Mouse (Mus musculus) lung, adult 18-20 months (tissue): Measurements from ENCODE around the gene Odf3l1.

Source experiments
- DNase-seq, 2 experiments: peaks; one replicate each; pipeline ENCODE4 v3.0.0; 2022; ENCODE audit warnings: mixed read lengths in 2 of 2

Odf3l1 gene

DNA sequence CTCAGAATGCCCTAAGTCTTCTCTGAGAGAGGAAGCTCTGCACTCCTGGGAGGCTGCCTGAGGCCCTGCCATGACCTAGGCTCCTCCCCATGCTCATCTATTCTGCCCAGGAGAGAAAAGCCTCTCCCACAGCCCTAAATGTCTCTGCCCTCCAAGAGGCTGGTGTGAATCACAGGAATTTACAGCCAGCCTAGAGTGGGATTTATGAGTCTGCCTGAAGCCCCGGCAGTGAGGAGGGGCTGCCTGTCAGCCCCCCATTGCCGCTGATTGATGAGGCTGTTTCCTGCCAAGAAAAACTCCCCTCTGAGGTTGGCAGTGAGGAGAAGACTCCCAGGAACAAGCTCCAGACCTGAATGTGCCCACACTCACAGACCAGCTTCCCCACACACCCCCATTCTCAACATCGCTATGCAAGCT lies 22.2 kb downstream of the Odf3l1 start:
- DNase-seq = no peak

DNA sequence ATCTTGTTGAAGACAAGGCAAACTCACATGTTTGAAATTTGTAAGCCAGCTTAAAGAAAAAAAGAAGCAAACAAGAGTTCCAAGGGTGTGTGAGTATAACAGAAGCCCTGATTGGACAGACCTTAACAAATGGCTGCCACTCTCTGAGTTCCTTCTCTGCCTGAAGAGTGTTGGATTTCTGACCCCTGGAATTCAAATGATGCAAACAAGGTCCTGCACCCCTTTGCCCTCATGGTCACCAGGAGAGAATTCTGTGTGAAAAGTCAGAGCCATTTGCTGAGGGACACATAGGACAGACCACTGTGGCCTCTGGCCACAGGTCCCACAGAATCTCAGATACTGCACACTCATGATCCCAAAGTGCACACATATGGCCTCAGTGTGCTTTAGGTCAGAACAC lies 22.6 kb downstream of the Odf3l1 start:
- no peak for DNase-seq

GRCm38 (mm10) chr9:56840721-56841120 lies 23.8 kb downstream of the Odf3l1 start:
- no peak for DNase-seq

DNA sequence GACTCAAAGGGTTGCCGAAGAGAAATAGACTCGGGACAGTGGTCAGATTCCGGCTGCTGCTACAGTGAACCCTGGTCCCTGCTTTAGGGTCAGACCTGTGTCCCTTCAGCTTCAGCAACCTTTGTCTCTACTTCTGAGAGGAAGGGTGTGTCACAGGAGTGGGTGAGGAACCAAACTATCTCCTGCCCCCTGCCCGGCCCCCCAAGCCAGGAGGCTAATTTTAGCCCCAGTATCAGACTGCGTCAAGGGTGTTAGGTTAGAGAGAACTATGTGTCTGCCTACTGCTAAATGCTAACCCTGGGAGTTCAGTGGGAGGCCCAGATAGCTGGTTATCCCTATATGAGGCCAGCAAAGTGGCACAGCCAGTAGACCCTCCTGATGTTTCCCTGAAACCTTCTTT lies 29.3 kb downstream of the Odf3l1 start:
- no peak for DNase-seq

- DNase-seq = no peak
Measured at GRCm38 (mm10) chr9:56832900-56833299, 31.6 kb downstream of the Odf3l1 start.

DNA sequence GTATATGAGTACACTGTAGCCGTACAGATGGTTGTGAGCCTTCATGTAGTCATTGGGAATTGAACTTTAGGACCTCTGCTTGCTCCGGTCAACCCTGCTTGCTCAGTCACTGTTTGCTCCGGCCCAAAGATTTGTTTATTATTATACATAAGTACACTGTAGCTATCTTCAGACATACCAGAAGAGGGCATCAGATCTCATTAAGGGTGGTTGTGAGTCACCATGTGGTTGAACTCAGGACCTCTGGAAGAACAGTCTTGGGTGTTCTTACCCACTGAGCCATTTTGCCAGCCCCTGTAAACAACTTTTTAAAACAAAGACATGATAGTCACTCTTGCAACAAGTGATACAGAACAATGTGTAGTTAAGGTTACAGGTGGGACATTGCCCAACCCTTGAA lies 32.6 kb downstream of the Odf3l1 start:
- no peak for DNase-seq

GRCm38 (mm10) chr9:56830162-56830561 lies 34.3 kb downstream of the Odf3l1 start:
- DNase-seq = no peak

GRCm38 (mm10) chr9:56828841-56829240 lies 35.6 kb downstream of the Odf3l1 start:
- DNase-seq = no peak

- DNase-seq = no peak
Measured at GRCm38 (mm10) chr9:56828146-56828545, 36.3 kb downstream of the Odf3l1 start.

GRCm38 (mm10) chr9:56825476-56826213 lies 38.8 kb downstream of the Odf3l1 start:
- no peak for DNase-seq

GRCm38 (mm10) chr9:56824900-56825299 lies 39.6 kb downstream of the Odf3l1 start:
- DNase-seq = no peak

DNA sequence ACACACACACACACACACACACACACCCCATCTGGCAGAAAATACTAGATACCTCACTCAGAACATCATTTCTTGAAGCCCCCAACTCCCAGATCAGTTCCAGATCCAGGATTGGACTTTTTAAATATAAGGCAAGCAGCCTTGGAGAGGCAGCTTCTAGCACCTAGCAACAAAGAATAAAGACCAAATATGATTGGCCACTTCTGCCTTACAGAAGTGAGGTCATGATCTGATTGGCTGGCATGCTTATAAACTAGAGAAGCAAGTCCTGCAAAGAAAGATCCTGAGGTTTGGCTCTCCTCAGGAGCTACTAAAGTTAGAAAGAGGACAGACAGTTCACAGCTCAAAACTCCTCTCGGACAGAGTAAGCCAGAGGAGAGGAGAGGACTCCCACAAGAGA lies 53.6 kb downstream of the Odf3l1 start:
- no peak for DNase-seq

GRCm38 (mm10) chr9:56807990-56808389 lies 56.5 kb downstream of the Odf3l1 start:
- no peak for DNase-seq

DNA sequence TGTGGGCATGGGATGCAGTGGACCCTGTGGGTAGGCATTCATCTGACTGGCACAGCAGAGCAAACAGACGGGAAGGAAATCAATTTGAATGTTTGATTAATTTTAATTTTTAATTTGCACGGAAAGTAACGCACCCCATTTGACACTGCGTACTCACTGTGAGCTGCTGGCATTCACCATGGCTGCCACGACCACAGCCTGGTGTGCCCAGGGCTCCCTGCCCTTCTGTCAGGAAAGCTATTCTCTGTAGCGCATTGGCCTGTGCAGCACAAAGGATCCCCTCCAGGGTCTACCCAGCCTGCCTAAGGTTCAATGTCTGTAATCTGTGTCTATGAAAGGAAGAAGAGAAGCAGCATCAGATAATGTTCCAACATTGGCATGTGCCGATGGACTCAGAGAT lies 61.3 kb downstream of the Odf3l1 start:
- DNase-seq = no peak
